ENCODE assay signal across 8 mouse cellular contexts in the genomic region with DNA sequence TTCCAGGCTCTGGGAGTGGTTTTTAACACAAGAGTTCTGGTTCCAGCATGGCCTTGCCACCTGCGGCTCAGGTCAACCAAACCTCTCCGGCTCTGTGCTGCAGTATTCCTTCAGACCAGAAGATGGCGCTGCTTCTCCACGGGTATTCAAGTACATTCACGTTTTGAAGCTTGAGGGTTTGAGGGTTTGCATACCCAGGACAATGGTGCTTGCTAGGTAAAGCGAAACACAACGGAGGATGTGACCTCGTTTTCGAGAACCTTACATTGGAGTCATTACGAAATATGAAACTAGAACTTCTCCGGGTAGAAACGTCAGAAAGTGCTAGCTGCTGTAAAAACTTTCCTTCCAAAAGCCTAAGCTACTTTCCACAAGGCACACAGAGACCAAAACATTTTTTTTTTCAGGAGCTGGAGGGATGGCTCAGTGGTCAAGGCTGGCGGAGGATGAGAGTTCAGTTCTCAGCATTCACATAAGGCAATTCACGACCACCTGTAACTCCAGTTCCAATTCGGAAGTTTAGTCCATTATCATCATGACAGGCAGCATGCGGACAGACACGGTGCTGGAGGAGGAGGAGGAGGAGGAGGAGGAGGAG. TPM values are rescaled to one million over a fixed set of nuclear protein-coding genes. Genes with fewer than 3 reads are reported as not detected.
A peak's percentile ranks its signal among the peaks of the same experiment; 100 is the strongest.
DNase-seq lines count a peak whose midpoint lies in the region; ATAC-seq lines count a peak whose summit lies in the region.

No protein-coding gene starts in this region.

- no peaks in the 10 kb centered on the region for H3K36me3 ChIP-seq in hindbrain, embryonic 15.5 days
- no peaks in the 10 kb centered on the region for H3K36me3 ChIP-seq in macrophage (ENCODE audit: inconsistent target)

- H3K9ac ChIP-seq in hindbrain, embryonic 15.5 days, result no peak overlapping the region

- DNase-seq in T-cell, adult 2 months (ENCODE audit: low spot score), result peak; percentile 86
- DNase-seq in cerebellum, postnatal 36 days, result peak; percentile 90 to 96
- DNase-seq in frontal cortex, postnatal 36 days (ENCODE audit: low spot score in 2 of 2), result peak; percentile 82 to 91
- peak; percentile 68 for DNase-seq in left cerebral cortex, adult 11 months (ENCODE audit: low spot score)
- peak; percentile 84 for DNase-seq in right cerebral cortex, adult 18-20 months
- DNase-seq in urinary bladder, adult 2 months (ENCODE audit: low spot score), result peak; percentile 63

- no peaks in the 10 kb centered on the region for H3K9me3 ChIP-seq in hindbrain, embryonic 15.5 days

- no peaks in the 10 kb centered on the region for H3K27me3 ChIP-seq in hindbrain, embryonic 15.5 days

- H3K27ac ChIP-seq in hindbrain, embryonic 15.5 days (replicated peaks), result no peak overlapping the region
- H3K27ac ChIP-seq in macrophage, result no peak overlapping the region

- peak overlapping the region; percentile 20 for H3K4me3 ChIP-seq in hindbrain, embryonic 15.5 days
- peak overlapping the region; percentile 3; the same call in 1 of the 2 replicates for H3K4me3 ChIP-seq in macrophage (ENCODE audit: inconsistent target)

- peak overlapping the region; percentile 54 for H3K4me2 ChIP-seq in hindbrain, embryonic 15.5 days

- H3K79me2 ChIP-seq in macrophage (ENCODE audit: inconsistent target), result no peaks in the 10 kb centered on the region

- peak; percentile 65; the same call in 1 of the 2 replicates for ATAC-seq in hindbrain, embryonic 15.5 days (ENCODE audit: low FRiP score, low read depth)

- peaks cover 8% of the 10 kb centered on the region for H3K4me1 ChIP-seq in hindbrain, embryonic 15.5 days (replicated peaks)

- WGBS in hindbrain, embryonic 15.5 days, result 2% methylated on average over 17 of the region's 17 CpGs
- WGBS in macrophage (ENCODE audit: missing documents), result 3% methylated on average over 13 of the region's 17 CpGs

RNA-seq across cellular contexts. Expression of a gene that starts 19.5 kb away (rescaled TPM):
- 66.8 TPM in 2 replicates for polyA plus RNA-seq in hindbrain, embryonic 15.5 days (2015; fragmentation: Nextera tagmentation; extraction: Ambion mirVana)
- total RNA-seq in macrophage (2018; cell fraction: chromatin; rRNA removed), result 10 to 100 TPM in 5 of 26 experiments, 1 to 10 TPM in 21; 2.0 to 21.1 (median 4.9) TPM
- 10 to 100 TPM; 46.1 to 71.6 (median 60.1) TPM for total RNA-seq in macrophage (2018; cell fraction: cytosol; rRNA removed)
- total RNA-seq in macrophage (2018; cell fraction: nucleus; rRNA removed), result 10 to 100 TPM; 10.1 to 42.9 (median 23.0) TPM
- 62.0 to 99.4 TPM (median 76.2 TPM) in 3 replicates for polyA plus RNA-seq in macrophage (2018)
- 99.3 and 124 TPM in 2 replicates for polyA plus RNA-seq in urinary bladder, adult 2 months (2012; rRNA removed)

RNA-seq across cellular contexts. Expression of a gene that starts 47.0 kb away (rescaled TPM):
- polyA plus RNA-seq in hindbrain, embryonic 15.5 days (2015; fragmentation: Nextera tagmentation; extraction: Ambion mirVana), result 0.13 and 0.14 TPM in 2 replicates
- not detected for total RNA-seq in macrophage (2018; cell fraction: chromatin; rRNA removed)
- total RNA-seq in macrophage (2018; cell fraction: cytosol; rRNA removed), result not detected
- total RNA-seq in macrophage (2018; cell fraction: nucleus; rRNA removed), result not detected
- not detected in 3 replicates for polyA plus RNA-seq in macrophage (2018)
- polyA plus RNA-seq in urinary bladder, adult 2 months (2012; rRNA removed), result not detected in 2 replicates
